Mouse (Mus musculus) limb, embryonic 15.5 days (tissue): Measurements from ENCODE around the gene Exoc3l. TPM values are rescaled to one million over a fixed set of nuclear protein-coding genes. Genes with fewer than 3 reads are reported as not detected.
A peak's percentile ranks its signal among the peaks of the same experiment; 100 is the strongest.

ENCODE experiments used
- ATAC-seq: fragments of 200-750 bp; cut with Nextera tagmentation; 2 replicates; pipeline ENCODE4 v1.8.0; 2017; ENCODE audit warnings: low read depth, moderate TSS enrichment; ENCODE audit not compliant: insufficient number of reproducible peaks, low FRiP score, low TSS enrichment
- H3K27ac ChIP-seq: fragments of 300-500 bp; sonication (generic); 2 replicates; pipeline ENCODE4 v1.5.1; 2015; ENCODE audit warnings: moderate library complexity, mild to moderate bottlenecking, inconsistent platforms
- H3K27me3 ChIP-seq: fragments of 300-500 bp; sonication (generic); 2 replicates; pipeline ENCODE4 v1.6.1; 2015; ENCODE audit warnings: inconsistent platforms
- H3K36me3 ChIP-seq: fragments of 300-500 bp; sonication (generic); 2 replicates; pipeline ENCODE4 v1.6.1; 2015; ENCODE audit warnings: inconsistent platforms
- H3K4me1 ChIP-seq: fragments of 300-500 bp; sonication (generic); 2 replicates; pipeline ENCODE4 v1.6.1; 2015; ENCODE audit warnings: inconsistent platforms
- H3K4me2 ChIP-seq: fragments of 300-500 bp; sonication (generic); 2 replicates; pipeline ENCODE4 v1.6.1; 2015; ENCODE audit warnings: mild to moderate bottlenecking, inconsistent platforms
- H3K4me3 ChIP-seq: fragments of 300-500 bp; sonication (generic); 2 replicates; pipeline ENCODE4 v1.5.1; 2015; ENCODE audit warnings: mild to moderate bottlenecking, inconsistent platforms
- H3K9ac ChIP-seq: fragments of 300-500 bp; sonication (generic); 2 replicates; pipeline ENCODE4 v1.6.1; 2015; ENCODE audit warnings: inconsistent platforms
- H3K9me3 ChIP-seq: fragments of 300-500 bp; sonication (generic); 2 replicates; pipeline ENCODE4 v1.6.1; 2016; ENCODE audit warnings: inconsistent platforms
- WGBS: fragments of 180-500 bp; shearing (Covaris S2); methylation state at CpG from one replicate; pipeline ENCODE4 v1.1.7; 2015; 5-methylcytosine and 5-hydroxymethylcytosine counted together
- microRNA counts: library from miRNA; unstranded; fragments of <30 nt; microRNA quantifications from one replicate; lab custom pipeline; 2016
- microRNA-seq: library from miRNA; unstranded; fragments of <30 nt; microRNA quantifications from one replicate; pipeline ENCODE4, GENCODE M21; 2016
- polyA plus RNA-seq: library from polyadenylated mRNA; unstranded; fragments of >200 nt; fragmentation: Nextera tagmentation; extraction: Ambion mirVana; gene quantifications from 2 replicates; pipeline ENCODE4 v1.2.1, GENCODE M21; 2015

Gene Exoc3l
- polyA plus RNA-seq, 1 experiment from 2014 or later: 9.0 TPM

- 87% methylated on average over 6 of the region's 6 CpGs for WGBS
- no peak overlapping the region for H3K4me2 ChIP-seq
- no peak overlapping the region for H3K4me3 ChIP-seq
- no peak overlapping the region for H3K9ac ChIP-seq
- 0 out of 2 replicates have a peak, but pooled peaks cover 9% of the 10 kb centered on the region for H3K27me3 ChIP-seq
- no peaks in the 10 kb centered on the region for H3K9me3 ChIP-seq
- peaks cover 64% of the 10 kb centered on the region for H3K36me3 ChIP-seq
- no peak overlapping the region for H3K27ac ChIP-seq
- H3K4me1 ChIP-seq: peaks cover 25% of the 10 kb centered on the region
- no peak for ATAC-seq
Measured at GRCm38 (mm10) chr8:105251954-105252353, 43.9 kb downstream of the Exoc3l start.

GRCm38 (mm10) chr8:105241016-105241415, 54.9 kb downstream of the Exoc3l start:
- H3K9ac ChIP-seq: no peak overlapping the region
- no peak overlapping the region for H3K4me2 ChIP-seq
- H3K9me3 ChIP-seq: no peaks in the 10 kb centered on the region
- peaks cover 46% of the 10 kb centered on the region for H3K36me3 ChIP-seq
- H3K4me3 ChIP-seq: no peak overlapping the region
- H3K27me3 ChIP-seq: no peaks in the 10 kb centered on the region
- H3K27ac ChIP-seq: no peak overlapping the region
- 97% methylated on average over 7 of the region's 7 CpGs for WGBS
- no peaks in the 10 kb centered on the region for H3K4me1 ChIP-seq
- no peak for ATAC-seq

MicroRNAs encoded within 50 kb of the gene (microRNA counts, 519-probe panel; counts per million panel counts)
- microRNA mmu-miR-328 (lab: Ali Mortazavi, UCI): 2,158 counts per million, percentile 40 among the panel's probes with 10 or more counts

Small RNAs within 50 kb of the gene (microRNA-seq; reads per million reads assigned to microRNA genes)
- gene Gm27320: not detected
- 149 reads per million, percentile 54 among the genes with 10 or more reads in this experiment for gene Mir328

Other genes starting within 250 kb of the Exoc3l start
- gene Ces3a, start 247.5 kb downstream of the Exoc3l start, polyA plus RNA-seq: not detected in 2 replicates
- gene Ces3b, start 212.3 kb downstream of the Exoc3l start, polyA plus RNA-seq: not detected in 2 replicates
- gene Ces4a, start 164.3 kb downstream of the Exoc3l start, polyA plus RNA-seq: not detected in 2 replicates
- gene Cbfb, start 125.4 kb downstream of the Exoc3l start, polyA plus RNA-seq: 77.3 and 89.0 TPM in 2 replicates
- gene D230025D16Rik, start 71.0 kb downstream of the Exoc3l start, polyA plus RNA-seq: 25.6 and 28.7 TPM in 2 replicates
- gene B3gnt9, start 40.9 kb downstream of the Exoc3l start, polyA plus RNA-seq: 50.7 and 50.8 TPM in 2 replicates
- gene Tradd, start 31.5 kb downstream of the Exoc3l start, polyA plus RNA-seq: 30.8 and 38.0 TPM in 2 replicates
- 4.6 and 4.9 TPM in 2 replicates for gene Fbxl8, start 31.5 kb downstream of the Exoc3l start, polyA plus RNA-seq
- 0.33 and 0.41 TPM in 2 replicates for gene Hsf4, start 26.3 kb downstream of the Exoc3l start, polyA plus RNA-seq
- gene Nol3, start 20.0 kb downstream of the Exoc3l start, polyA plus RNA-seq: 3.1 and 5.3 TPM in 2 replicates
- 11.0 and 11.1 TPM in 2 replicates for gene 4931428F04Rik, start 6.2 kb downstream of the Exoc3l start, polyA plus RNA-seq
- gene E2f4, start 1.6 kb upstream of the Exoc3l start, polyA plus RNA-seq: 63.7 and 65.5 TPM in 2 replicates
- gene Elmo3, start 9.5 kb upstream of the Exoc3l start, polyA plus RNA-seq: 8.9 TPM in 2 replicates
- 1.7 and 1.9 TPM in 2 replicates for gene Lrrc29, start 30.2 kb upstream of the Exoc3l start, polyA plus RNA-seq
- gene Tmem208, start 30.3 kb upstream of the Exoc3l start, polyA plus RNA-seq: 120 and 129 TPM in 2 replicates
- 1.6 and 1.8 TPM in 2 replicates for gene Fhod1, start 51.9 kb upstream of the Exoc3l start, polyA plus RNA-seq
- gene Slc9a5, start 52.7 kb upstream of the Exoc3l start, polyA plus RNA-seq: 2.7 and 2.9 TPM in 2 replicates
- gene Plekhg4, start 77.2 kb upstream of the Exoc3l start, polyA plus RNA-seq: 0.55 and 0.88 TPM in 2 replicates
- not detected in 2 replicates for gene Kctd19, start 117.4 kb upstream of the Exoc3l start, polyA plus RNA-seq
- 0.37 and 0.53 TPM in 2 replicates for gene Lrrc36, start 117.5 kb upstream of the Exoc3l start, polyA plus RNA-seq
- gene Tppp3, start 175.4 kb upstream of the Exoc3l start, polyA plus RNA-seq: 160 and 305 TPM in 2 replicates
- 40.0 and 42.2 TPM in 2 replicates for gene Zdhhc1, start 200.8 kb upstream of the Exoc3l start, polyA plus RNA-seq
- 1.2 and 1.9 TPM in 2 replicates for gene Hsd11b2, start 222.7 kb upstream of the Exoc3l start, polyA plus RNA-seq